Mouse (Mus musculus) cerebellum, adult (tissue): ENCODE measurements around the gene Rsl24d1.
"Not testable (repeated sequence)": the region's sequence is repeated elsewhere in the genome, so short reads cannot be mapped to it uniquely, and the experiment has no call there.

Experiments
- ATAC-seq: cut with Nextera tagmentation; 2 replicates; pipeline ENCODE4 v1.9.2; 2017; ENCODE audit warnings: mild to moderate bottlenecking, moderate library complexity, mixed read lengths; ENCODE audit not compliant: insufficient number of reproducible peaks, low FRiP score, low TSS enrichment

The Rsl24d1 gene

GRCm38 (mm10) chr9:73097898-73098297 lies 15.3 kb upstream of the Rsl24d1 start:
- no peak for ATAC-seq

- no peak for ATAC-seq
Measured at GRCm38 (mm10) chr9:73101536-73101935, 11.7 kb upstream of the Rsl24d1 start, which contains the start of gene Khdc3. Gene Khdc3 (plus strand): TSS chr9:73101836.

- ATAC-seq = no peak
Measured at GRCm38 (mm10) chr9:73102181-73102580, 11.0 kb upstream of the Rsl24d1 start, which contains the start of gene Gm20509. Gene Gm20509 (plus strand): TSS chr9:73102470.

GRCm38 (mm10) chr9:73103159-73103879 lies 9.9 kb upstream of the Rsl24d1 start:
- ATAC-seq = peak; percentile 56; the same call in 1 of the 2 replicates

GRCm38 (mm10) chr9:73103880-73104198 lies 9.4 kb upstream of the Rsl24d1 start:
- ATAC-seq = no peak

- ATAC-seq = no peak
Measured at GRCm38 (mm10) chr9:73105141-73105540, 8.1 kb upstream of the Rsl24d1 start.

GRCm38 (mm10) chr9:73105771-73106170 lies 7.5 kb upstream of the Rsl24d1 start:
- no peak for ATAC-seq

- ATAC-seq = not testable (repeated sequence)
Measured at GRCm38 (mm10) chr9:73116704-73117103, 3.5 kb downstream of the Rsl24d1 start.

GRCm38 (mm10) chr9:73118012-73118411 lies 4.8 kb downstream of the Rsl24d1 start:
- ATAC-seq = no peak

- no peak for ATAC-seq
Measured at GRCm38 (mm10) chr9:73121735-73122134, 8.5 kb downstream of the Rsl24d1 start.

- ATAC-seq = no peak
Measured at GRCm38 (mm10) chr9:73125043-73125570, 11.9 kb downstream of the Rsl24d1 start.

GRCm38 (mm10) chr9:73127457-73127856 lies 14.2 kb downstream of the Rsl24d1 start:
- ATAC-seq = no peak

- no peak for ATAC-seq
Measured at GRCm38 (mm10) chr9:73129875-73130274, 16.6 kb downstream of the Rsl24d1 start.

GRCm38 (mm10) chr9:73130529-73130928 lies 17.3 kb downstream of the Rsl24d1 start:
- no peak for ATAC-seq

- no peak for ATAC-seq
Measured at GRCm38 (mm10) chr9:73137341-73137886, 24.2 kb downstream of the Rsl24d1 start.

GRCm38 (mm10) chr9:73154347-73154746 lies 41.1 kb downstream of the Rsl24d1 start:
- no peak for ATAC-seq

- no peak for ATAC-seq
Measured at GRCm38 (mm10) chr9:73157968-73158367, 44.7 kb downstream of the Rsl24d1 start.

- ATAC-seq = no peak
Measured at GRCm38 (mm10) chr9:73159265-73159664, 46.0 kb downstream of the Rsl24d1 start.

- peak; percentile 79 for ATAC-seq
Measured at GRCm38 (mm10) chr9:73162571-73163333, 49.5 kb downstream of the Rsl24d1 start.

GRCm38 (mm10) chr9:73165631-73166030 lies 52.4 kb downstream of the Rsl24d1 start:
- ATAC-seq = peak; percentile 49; the same call in 1 of the 2 replicates
